Mouse (Mus musculus): ENCODE results near the gene Garnl3. TPM values are rescaled to one million over a fixed set of nuclear protein-coding genes. Genes with fewer than 3 reads are reported as not detected.

Garnl3 gene
- polyA plus RNA-seq, 1 experiment from 2014 or later, result 11.0 TPM

DNA sequence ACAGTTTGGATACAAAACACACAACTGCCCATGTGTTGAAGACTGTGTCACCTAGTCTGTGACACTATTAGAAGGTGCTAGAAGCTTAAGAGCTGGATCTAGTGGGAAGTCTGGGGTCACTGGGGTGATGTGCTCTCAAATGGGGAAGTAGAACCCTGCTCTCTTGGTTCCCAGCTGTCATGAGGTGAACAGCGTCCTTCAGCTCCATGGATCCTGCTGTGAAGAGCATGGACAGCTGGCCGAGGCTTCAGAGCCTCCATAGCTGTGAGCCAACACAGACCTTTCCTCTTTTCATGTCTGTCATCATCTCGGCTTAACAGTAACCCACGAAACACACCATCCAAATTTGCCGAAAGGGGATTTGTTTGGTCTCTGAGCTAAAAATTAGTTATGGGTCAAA lies 84.5 kb downstream of the Garnl3 start:
- H3K36me3 ChIP-seq, result no peaks in the 10 kb centered on the region
- H3K9me3 ChIP-seq, result no peaks in the 10 kb centered on the region
- no peak overlapping the region for H3K4me2 ChIP-seq
- WGBS, result 42% methylated on average over 5 of the region's 5 CpGs
- peaks cover 41% of the 10 kb centered on the region for H3K4me1 ChIP-seq
- H3K27me3 ChIP-seq (replicated peaks), result no peaks in the 10 kb centered on the region
- no peak overlapping the region for H3K9ac ChIP-seq
- ATAC-seq (ENCODE audit: extremely low read depth, insufficient number of reproducible peaks, low FRiP score, low TSS enrichment), result no peak; the same call in 1 of the 2 replicates
- no peak overlapping the region for H3K4me3 ChIP-seq
- H3K27ac ChIP-seq (replicated peaks), result peak overlapping the region; percentile 66

DNA sequence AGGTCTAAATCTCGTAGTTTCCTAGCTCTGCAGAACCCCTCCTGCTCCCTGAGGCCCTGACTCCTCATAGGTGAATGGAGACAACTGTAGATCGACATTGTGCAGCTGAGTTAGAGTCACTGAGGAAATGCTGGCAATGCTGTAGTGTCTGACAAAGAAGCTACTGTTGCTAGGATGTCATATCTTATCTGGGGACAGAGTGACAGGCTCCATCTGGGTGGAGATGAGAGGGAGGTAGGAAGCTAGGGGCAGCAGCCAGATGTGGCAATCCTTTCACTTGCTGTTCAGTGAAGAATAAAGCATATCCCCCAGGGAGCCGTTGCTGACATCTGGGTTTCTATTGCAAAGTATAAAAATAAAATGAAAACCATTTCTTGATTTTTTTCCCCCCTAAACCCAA lies 85.6 kb downstream of the Garnl3 start:
- 32% methylated on average over 3 of the region's 3 CpGs for WGBS
- Histone ChIP-seq H3K4me2 (no peak overlapping the region), H3K36me3 (no peaks in the 10 kb centered on the region), H3K27me3 (replicated peaks) (no peaks in the 10 kb centered on the region), H3K4me1 (peaks cover 47% of the 10 kb centered on the region), H3K27ac (replicated peaks) (peak overlapping the region; percentile 36; the same call in 1 of the 2 replicates), H3K4me3 (no peak overlapping the region), H3K9ac (no peak overlapping the region), H3K9me3 (no peaks in the 10 kb centered on the region)
- ATAC-seq (ENCODE audit: extremely low read depth, insufficient number of reproducible peaks, low FRiP score, low TSS enrichment), result no peak

DNA sequence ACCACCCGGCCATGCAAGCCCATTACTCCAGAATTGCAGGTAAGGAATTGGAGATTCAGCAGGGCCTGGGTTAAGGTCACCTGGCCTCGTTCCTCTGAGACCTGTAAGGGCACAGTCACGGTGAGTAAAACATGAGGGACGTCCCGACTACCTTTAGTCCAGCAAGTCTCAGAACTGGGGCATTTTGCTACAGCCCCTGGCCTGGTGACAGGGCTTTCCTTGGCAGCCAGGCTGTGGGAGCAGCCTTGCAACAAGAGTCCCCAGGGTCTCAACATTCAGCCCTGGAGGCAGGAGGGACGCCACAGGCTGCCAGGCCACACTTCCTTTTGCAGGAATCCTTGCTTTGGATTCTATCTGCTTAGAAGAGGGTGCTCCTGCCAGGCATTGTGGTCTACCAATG lies 88.7 kb downstream of the Garnl3 start:
- H3K9ac ChIP-seq, result no peak overlapping the region
- no peaks in the 10 kb centered on the region for H3K36me3 ChIP-seq
- no peak for ATAC-seq (ENCODE audit: extremely low read depth, insufficient number of reproducible peaks, low FRiP score, low TSS enrichment)
- 73% methylated on average over 6 of the region's 6 CpGs for WGBS
- peaks cover 37% of the 10 kb centered on the region for H3K4me1 ChIP-seq
- H3K27ac ChIP-seq (replicated peaks), result no peak overlapping the region
- no peak overlapping the region for H3K4me3 ChIP-seq
- H3K27me3 ChIP-seq (replicated peaks), result no peaks in the 10 kb centered on the region
- no peak overlapping the region for H3K4me2 ChIP-seq
- no peaks in the 10 kb centered on the region for H3K9me3 ChIP-seq

DNA sequence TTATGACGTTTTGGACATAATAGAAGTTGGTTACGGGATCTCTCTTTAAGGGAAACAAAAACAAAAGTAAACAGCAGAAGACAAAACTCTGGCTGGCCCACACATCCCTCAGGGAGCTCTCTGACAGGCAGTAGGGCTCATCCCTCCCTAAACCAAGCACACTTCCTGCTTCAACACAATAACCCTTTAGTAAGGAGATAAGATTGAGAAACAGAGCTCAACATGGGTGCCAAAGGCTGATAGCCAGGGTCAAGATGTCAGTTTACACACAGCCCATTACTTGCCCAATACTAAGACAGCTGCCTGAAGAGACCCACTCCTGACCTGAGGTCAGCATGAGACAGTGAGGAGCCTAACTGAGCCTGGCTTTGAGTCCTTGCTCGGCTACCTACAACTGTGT lies 89.9 kb downstream of the Garnl3 start:
- H3K36me3 ChIP-seq, result no peaks in the 10 kb centered on the region
- H3K27me3 ChIP-seq (replicated peaks), result no peaks in the 10 kb centered on the region
- no peaks in the 10 kb centered on the region for H3K9me3 ChIP-seq
- no peak overlapping the region for H3K9ac ChIP-seq
- no peak for ATAC-seq (ENCODE audit: extremely low read depth, insufficient number of reproducible peaks, low FRiP score, low TSS enrichment)
- H3K4me3 ChIP-seq, result no peak overlapping the region
- no peak overlapping the region for H3K4me2 ChIP-seq
- WGBS, result 43% methylated on average over 3 of the region's 3 CpGs
- H3K4me1 ChIP-seq, result peaks cover 25% of the 10 kb centered on the region
- H3K27ac ChIP-seq (replicated peaks), result no peak overlapping the region

DNA sequence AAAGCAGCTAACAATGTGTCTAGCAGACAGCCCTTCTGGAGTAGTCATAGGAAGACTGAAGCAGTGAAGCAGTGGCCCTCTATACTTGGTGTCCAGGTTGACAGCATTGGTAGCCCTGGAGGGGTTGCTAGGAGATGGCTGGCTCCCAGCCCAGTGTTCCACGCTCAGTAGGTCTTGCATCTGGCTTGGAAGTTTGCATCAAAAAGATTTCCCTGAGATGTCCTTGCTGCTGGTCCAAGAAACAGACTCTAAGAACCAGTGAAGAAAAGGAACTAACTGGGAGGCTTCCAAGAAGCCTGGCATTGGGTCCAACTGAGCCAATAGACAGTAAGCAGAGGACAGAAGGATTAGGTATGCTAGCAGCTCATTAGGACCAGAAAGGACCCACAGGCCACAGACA lies 94.0 kb downstream of the Garnl3 start:
- WGBS, result 56% methylated on average over 1 of the region's 1 CpGs
- ATAC-seq (ENCODE audit: extremely low read depth, insufficient number of reproducible peaks, low FRiP score, low TSS enrichment), result no peak
- Histone ChIP-seq H3K4me2 (no peak overlapping the region), H3K36me3 (no peaks in the 10 kb centered on the region), H3K27ac (replicated peaks) (no peak overlapping the region), H3K4me1 (peaks cover 10% of the 10 kb centered on the region), H3K9me3 (no peaks in the 10 kb centered on the region), H3K27me3 (replicated peaks) (no peaks in the 10 kb centered on the region; the same call in 1 of the 2 replicates), H3K4me3 (no peak overlapping the region), H3K9ac (no peak overlapping the region)

DNA sequence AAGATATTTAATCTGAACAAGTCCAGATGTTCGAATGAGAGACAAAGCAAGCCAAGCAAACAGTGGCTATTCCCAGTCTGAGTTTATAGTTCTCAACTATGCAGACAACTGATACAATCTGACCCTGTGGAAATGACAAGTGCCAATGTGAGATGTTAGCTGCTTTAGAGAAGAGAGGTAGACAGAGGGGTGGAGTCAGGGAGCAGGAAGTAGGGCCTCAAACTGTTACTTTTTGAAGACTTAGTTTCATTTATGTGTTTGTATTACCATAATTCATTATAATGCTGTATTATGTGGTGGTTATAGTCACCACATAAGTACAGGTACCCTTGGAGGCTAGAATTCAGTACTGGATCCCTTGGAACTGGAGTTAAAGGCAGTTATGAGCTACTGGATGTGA lies 96.2 kb downstream of the Garnl3 start:
- Histone ChIP-seq H3K4me3 (no peak overlapping the region), H3K27me3 (replicated peaks) (no peaks in the 10 kb centered on the region; the same call in 1 of the 2 replicates), H3K9me3 (no peaks in the 10 kb centered on the region), H3K4me2 (no peak overlapping the region), H3K36me3 (peaks cover 13% of the 10 kb centered on the region; the same call in 1 of the 2 replicates), H3K4me1 (0 out of 2 replicates have a peak, but pooled peaks cover 2% of the 10 kb centered on the region), H3K9ac (no peak overlapping the region), H3K27ac (replicated peaks) (no peak overlapping the region)
- no peak for ATAC-seq (ENCODE audit: extremely low read depth, insufficient number of reproducible peaks, low FRiP score, low TSS enrichment)
- 40% methylated on average over 1 of the region's 1 CpGs for WGBS

DNA sequence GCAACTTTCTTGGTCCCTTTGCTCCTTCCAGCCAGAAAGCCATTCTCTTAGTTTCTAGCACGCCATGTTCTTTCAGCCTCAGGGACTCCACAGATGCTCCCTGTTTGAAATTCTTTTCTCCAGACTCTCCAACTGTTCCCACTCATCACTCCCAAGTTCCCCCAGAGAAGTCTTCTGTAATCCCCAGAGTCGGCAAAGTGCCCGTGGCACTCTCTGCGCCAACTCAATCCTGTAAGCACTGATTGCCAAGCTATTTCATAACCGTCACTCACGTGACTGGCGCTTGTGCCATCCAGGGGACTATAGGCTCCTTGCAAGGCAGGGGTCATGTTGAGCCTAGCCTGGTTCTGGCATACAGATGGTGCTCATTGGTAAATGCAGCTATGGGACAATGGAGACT lies 98.2 kb downstream of the Garnl3 start:
- no peaks in the 10 kb centered on the region; the same call in 1 of the 2 replicates for H3K27me3 ChIP-seq (replicated peaks)
- no peak overlapping the region for H3K9ac ChIP-seq
- no peaks in the 10 kb centered on the region for H3K9me3 ChIP-seq
- WGBS, result 84% methylated on average over 7 of the region's 7 CpGs
- no peak overlapping the region for H3K27ac ChIP-seq (replicated peaks)
- no peak overlapping the region for H3K4me3 ChIP-seq
- H3K4me2 ChIP-seq, result no peak overlapping the region
- peaks cover 17% of the 10 kb centered on the region for H3K36me3 ChIP-seq
- 0 out of 2 replicates have a peak, but pooled peaks cover 2% of the 10 kb centered on the region for H3K4me1 ChIP-seq
- ATAC-seq (ENCODE audit: extremely low read depth, insufficient number of reproducible peaks, low FRiP score, low TSS enrichment), result no peak

DNA sequence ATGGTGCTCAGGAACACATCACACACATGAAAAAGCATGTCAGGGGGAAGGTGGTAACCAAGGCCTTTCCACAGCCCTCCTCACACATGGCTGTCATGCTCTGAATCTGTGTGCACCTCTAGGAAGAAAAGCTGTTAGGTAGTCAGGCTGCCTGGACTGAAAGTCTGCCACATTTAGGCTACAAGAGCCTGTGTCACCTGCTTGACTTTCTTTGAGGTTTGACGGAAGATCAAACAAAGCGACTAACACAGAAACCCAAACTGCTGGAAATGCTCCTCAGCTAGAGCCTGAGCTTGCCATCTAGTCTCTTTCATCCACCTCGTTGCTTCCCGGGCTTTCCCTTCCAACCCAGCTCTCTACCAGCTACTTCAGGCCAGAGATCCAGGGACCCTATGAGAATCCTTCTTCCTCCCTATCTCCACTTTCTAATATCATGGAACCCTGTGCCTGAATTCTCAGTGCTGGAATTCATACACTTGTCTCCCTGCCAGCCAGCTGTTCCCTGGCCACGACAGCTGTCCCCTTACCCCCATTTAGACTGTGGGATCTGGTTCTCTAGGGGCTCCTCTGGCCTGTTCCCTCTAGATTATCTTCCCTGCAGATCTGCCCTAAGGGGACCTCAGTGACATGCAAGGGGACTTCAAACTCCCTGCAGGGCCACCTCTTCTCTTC lies 98.9 kb downstream of the Garnl3 start:
- Histone ChIP-seq H3K9ac (no peak overlapping the region), H3K4me2 (no peak overlapping the region), H3K4me3 (no peak overlapping the region), H3K27ac (replicated peaks) (no peak overlapping the region), H3K27me3 (replicated peaks) (no peaks in the 10 kb centered on the region; the same call in 1 of the 2 replicates), H3K9me3 (no peaks in the 10 kb centered on the region), H3K4me1 (0 out of 2 replicates have a peak, but pooled peaks cover 2% of the 10 kb centered on the region), H3K36me3 (peaks cover 24% of the 10 kb centered on the region)
- 70% methylated on average over 5 of the region's 5 CpGs for WGBS
- ATAC-seq (ENCODE audit: extremely low read depth, insufficient number of reproducible peaks, low FRiP score, low TSS enrichment), result no peak

DNA sequence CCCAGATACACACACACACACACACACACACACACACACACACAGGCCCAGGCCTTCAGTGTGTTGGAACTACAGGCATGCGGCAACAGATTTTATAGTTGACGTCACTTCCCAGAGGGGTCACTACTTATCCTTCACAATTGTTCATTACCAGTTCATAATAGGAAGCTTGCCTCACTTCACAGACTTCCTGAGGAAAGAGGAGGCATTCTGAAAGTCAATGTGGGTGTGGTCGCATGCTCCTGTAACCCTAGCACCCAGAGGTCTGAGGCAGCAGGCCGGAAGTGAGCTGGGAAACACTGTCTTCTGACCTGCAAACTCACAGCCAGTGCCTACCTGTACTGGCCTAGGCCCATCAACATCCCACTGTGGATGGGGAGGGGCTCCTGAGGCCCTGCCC lies 106.4 kb downstream of the Garnl3 start:
- ATAC-seq (ENCODE audit: extremely low read depth, insufficient number of reproducible peaks, low FRiP score, low TSS enrichment), result no peak; the same call in 1 of the 2 replicates
- H3K36me3 ChIP-seq, result peaks cover 14% of the 10 kb centered on the region

DNA sequence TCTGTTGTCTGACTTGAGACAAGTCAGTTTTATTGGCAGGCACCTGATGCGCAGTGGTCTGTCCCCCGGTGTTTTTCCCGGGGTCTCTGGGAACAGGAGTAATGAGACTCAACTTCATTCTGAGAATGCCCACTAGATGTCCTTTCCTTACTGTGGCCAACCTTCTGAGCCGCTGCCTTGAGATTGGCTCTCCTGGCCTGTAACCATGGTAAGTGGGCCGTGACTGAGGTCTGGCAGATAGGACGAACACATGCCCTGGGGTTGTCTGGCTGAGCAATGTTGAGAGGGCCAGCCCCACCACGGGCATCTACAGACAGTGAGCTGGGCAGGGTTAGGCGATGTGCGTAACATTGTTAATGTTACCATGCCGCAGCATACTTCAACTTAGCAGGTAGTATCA lies 106.9 kb downstream of the Garnl3 start:
- peaks cover 13% of the 10 kb centered on the region for H3K36me3 ChIP-seq
- peaks cover 8% of the 10 kb centered on the region; the same call in 1 of the 2 replicates for H3K4me1 ChIP-seq
- H3K9ac ChIP-seq, result no peak overlapping the region
- ATAC-seq (ENCODE audit: extremely low read depth, insufficient number of reproducible peaks, low FRiP score, low TSS enrichment), result no peak
- H3K4me2 ChIP-seq, result no peak overlapping the region
- no peaks in the 10 kb centered on the region for H3K27me3 ChIP-seq (replicated peaks)
- H3K4me3 ChIP-seq, result no peak overlapping the region
- H3K27ac ChIP-seq (replicated peaks), result no peak overlapping the region
- no peaks in the 10 kb centered on the region for H3K9me3 ChIP-seq
- WGBS, result 61% methylated on average over 10 of the region's 10 CpGs

More for the DNA sequence above, 106.4 kb downstream of the Garnl3 start:
- peaks cover 8% of the 10 kb centered on the region; the same call in 1 of the 2 replicates for H3K4me1 ChIP-seq
- 69% methylated on average over 4 of the region's 4 CpGs for WGBS
- H3K9ac ChIP-seq, result no peak overlapping the region
- H3K27me3 ChIP-seq (replicated peaks), result no peaks in the 10 kb centered on the region
- no peak overlapping the region for H3K27ac ChIP-seq (replicated peaks)
- no peak overlapping the region for H3K4me2 ChIP-seq
- no peaks in the 10 kb centered on the region for H3K9me3 ChIP-seq
- H3K4me3 ChIP-seq, result no peak overlapping the region

DNA sequence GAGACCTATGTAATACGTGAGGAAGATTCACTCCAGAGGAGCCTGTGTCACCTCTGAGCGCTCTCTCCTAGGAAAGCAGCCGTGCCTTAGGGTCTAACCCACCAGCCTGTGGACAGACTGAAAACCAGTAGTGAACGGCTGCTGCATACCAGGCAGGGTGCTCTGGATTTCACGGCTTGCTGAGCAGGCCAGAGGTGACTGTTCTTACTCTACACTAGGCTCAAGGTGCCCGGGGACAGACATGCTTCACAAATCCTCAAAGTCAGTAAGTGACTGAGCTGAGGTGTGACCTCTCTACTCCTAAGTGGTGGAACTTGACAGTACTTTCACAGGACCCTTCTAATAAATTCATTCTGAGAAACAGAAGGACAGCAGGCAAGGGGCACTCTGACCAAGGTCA lies 108.6 kb downstream of the Garnl3 start:
- no peak for ATAC-seq (ENCODE audit: extremely low read depth, insufficient number of reproducible peaks, low FRiP score, low TSS enrichment)
- 68% methylated on average over 6 of the region's 6 CpGs for WGBS
- Histone ChIP-seq H3K27me3 (replicated peaks) (0 out of 2 replicates have a peak, but pooled peaks cover 4% of the 10 kb centered on the region), H3K4me2 (no peak overlapping the region), H3K4me3 (no peak overlapping the region), H3K36me3 (peaks cover 8% of the 10 kb centered on the region), H3K9me3 (no peaks in the 10 kb centered on the region), H3K4me1 (peaks cover 8% of the 10 kb centered on the region; the same call in 1 of the 2 replicates), H3K9ac (no peak overlapping the region), H3K27ac (replicated peaks) (no peak overlapping the region)

DNA sequence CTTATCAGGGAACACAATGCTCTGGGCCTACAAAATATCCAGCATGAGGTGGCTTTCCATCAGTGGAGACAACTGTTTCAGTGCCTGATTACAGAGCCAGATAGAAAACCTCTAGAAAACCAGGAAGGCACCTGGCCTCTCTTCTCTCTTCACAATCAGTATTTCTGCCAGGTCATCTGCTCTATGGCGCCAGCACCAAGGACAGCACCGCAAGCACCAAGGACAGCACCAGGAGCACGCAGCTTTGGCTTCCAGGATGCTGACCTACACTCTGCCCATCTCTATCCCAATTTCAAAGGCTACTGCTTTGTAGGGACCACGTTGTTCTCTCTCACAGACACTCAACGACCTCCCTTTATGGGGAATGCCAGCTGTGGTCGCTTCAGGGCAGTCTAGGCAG lies 113.4 kb downstream of the Garnl3 start:
- WGBS, result 3% methylated on average over 6 of the region's 6 CpGs
- H3K9me3 ChIP-seq, result no peaks in the 10 kb centered on the region

More for the DNA sequence above, 113.4 kb downstream of the Garnl3 start:
- no peak overlapping the region for H3K4me3 ChIP-seq
- ATAC-seq (ENCODE audit: extremely low read depth, insufficient number of reproducible peaks, low FRiP score, low TSS enrichment), result no peak
- H3K4me2 ChIP-seq, result no peak overlapping the region
- peaks cover 3% of the 10 kb centered on the region; the same call in 1 of the 2 replicates for H3K36me3 ChIP-seq
- H3K9ac ChIP-seq, result no peak overlapping the region
- 0 out of 2 replicates have a peak, but pooled peaks cover 4% of the 10 kb centered on the region for H3K27me3 ChIP-seq (replicated peaks)
- no peaks in the 10 kb centered on the region for H3K4me1 ChIP-seq
- no peak overlapping the region for H3K27ac ChIP-seq (replicated peaks)
